Mouse (Mus musculus): Measurements from ENCODE around the gene Polr1e. TPM values are rescaled to one million over a fixed set of nuclear protein-coding genes. Genes with fewer than 3 reads are reported as not detected.

The Polr1e gene
- 38.6 and 46.9 TPM in 2 replicates for polyA plus RNA-seq (2016; fragmentation: Nextera tagmentation; extraction: Ambion mirVana)

- Histone ChIP-seq H3K9ac (peak within 1 kb of the TSS; percentile 73), H3K4me3 (peak within 1 kb of the TSS; percentile 78), H3K27me3 (no peaks in the 10 kb centered on the region), H3K36me3 (peaks cover 7% of the 10 kb centered on the region; the same call in 1 of the 2 replicates), H3K9me3 (replicated peaks) (no peaks in the 10 kb centered on the region), H3K27ac (0 out of 2 replicates have a peak within 1 kb of the TSS, but pooled peaks have one; percentile 31), H3K4me1 (peaks cover 23% of the 10 kb centered on the region), H3K4me2 (replicated peaks) (peak within 1 kb of the TSS; percentile 95)
- peak; percentile 86 for ATAC-seq (ENCODE audit: low FRiP score)
- 0% methylated on average over 29 of the region's 29 CpGs for whole genome bisulfite sequencing
These were observed at the start of gene Polr1e for GRCm38 (mm10) chr4:45018452-45018980. TSS of gene Polr1e (plus strand) at chr4:45018583.

DNA sequence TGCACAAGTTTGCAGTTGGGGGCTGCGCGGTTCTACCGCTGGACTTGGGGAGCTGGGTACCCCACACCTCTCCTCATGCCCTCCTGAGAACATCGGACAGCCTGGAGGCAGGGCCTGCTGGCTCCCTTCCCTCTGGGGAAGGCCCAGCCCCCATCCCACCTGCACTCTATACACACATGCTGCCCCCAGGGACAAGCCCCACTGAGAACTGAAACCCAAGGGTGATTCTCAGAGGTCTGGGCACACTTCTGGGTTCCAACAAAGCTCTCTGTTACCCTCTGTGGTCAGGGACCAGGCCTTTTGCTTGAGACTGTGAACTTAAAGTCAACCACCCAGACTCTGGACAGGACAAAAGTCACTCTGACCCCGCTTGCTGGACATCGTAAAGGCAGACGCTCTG lies 48.3 kb upstream of the Polr1e start:
- Histone ChIP-seq H3K36me3 (no peaks in the 10 kb centered on the region), H3K9me3 (replicated peaks) (no peaks in the 10 kb centered on the region), H3K9ac (no peak overlapping the region), H3K27ac (no peak overlapping the region), H3K4me2 (replicated peaks) (no peak overlapping the region), H3K4me1 (peaks cover 13% of the 10 kb centered on the region), H3K27me3 (peaks cover 2% of the 10 kb centered on the region; the same call in 1 of the 2 replicates), H3K4me3 (no peak overlapping the region)
- ATAC-seq (ENCODE audit: low FRiP score) = no peak
- WGBS = 92% methylated on average over 7 of the region's 7 CpGs

DNA sequence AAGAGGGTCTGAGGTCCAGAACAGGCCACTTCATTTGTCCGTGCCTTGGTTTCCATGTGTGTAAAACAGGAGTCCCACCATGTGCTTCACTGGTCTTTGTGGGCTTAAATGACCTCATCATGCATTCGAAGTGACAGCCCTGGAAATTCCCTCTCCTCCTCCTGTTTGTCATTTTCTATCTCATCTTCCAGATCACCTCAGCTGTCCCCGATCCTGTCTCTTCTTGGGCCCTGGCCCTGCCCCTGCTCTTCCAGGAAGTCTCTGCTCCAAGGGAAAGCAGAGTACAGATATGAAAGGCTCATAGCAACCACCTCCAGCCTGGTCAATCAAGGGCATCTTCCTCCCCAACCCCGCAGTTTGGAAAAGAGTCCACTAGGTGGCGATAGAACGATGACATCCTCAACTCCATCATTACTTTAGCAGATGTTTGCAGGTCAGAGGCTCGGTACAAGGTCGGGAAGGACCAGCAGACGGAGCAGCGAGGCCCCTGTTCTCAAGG lies 47.7 kb upstream of the Polr1e start:
- Histone ChIP-seq H3K27ac (no peak overlapping the region), H3K36me3 (no peaks in the 10 kb centered on the region), H3K9ac (no peak overlapping the region), H3K4me3 (no peak overlapping the region), H3K4me1 (peaks cover 13% of the 10 kb centered on the region), H3K27me3 (peaks cover 2% of the 10 kb centered on the region; the same call in 1 of the 2 replicates), H3K4me2 (replicated peaks) (no peak overlapping the region), H3K9me3 (replicated peaks) (no peaks in the 10 kb centered on the region)
- no peak for ATAC-seq (ENCODE audit: low FRiP score)
- 23% methylated on average over 10 of the region's 10 CpGs for WGBS

GRCm38 (mm10) chr4:44973450-44973849 lies 44.9 kb upstream of the Polr1e start:
- H3K4me3 ChIP-seq = 0 out of 2 replicates have a peak overlapping the region, but pooled peaks have one; percentile 8
- peaks cover 2% of the 10 kb centered on the region; the same call in 1 of the 2 replicates for H3K27me3 ChIP-seq
- no peak; the same call in 1 of the 2 replicates for ATAC-seq (ENCODE audit: low FRiP score)
- H3K36me3 ChIP-seq = no peaks in the 10 kb centered on the region
- H3K27ac ChIP-seq = no peak overlapping the region
- WGBS = 14% methylated on average over 9 of the region's 9 CpGs
- H3K4me1 ChIP-seq = peaks cover 12% of the 10 kb centered on the region
- H3K9me3 ChIP-seq (replicated peaks) = no peaks in the 10 kb centered on the region
- H3K4me2 ChIP-seq (replicated peaks) = peak overlapping the region; percentile 28
- no peak overlapping the region for H3K9ac ChIP-seq

DNA sequence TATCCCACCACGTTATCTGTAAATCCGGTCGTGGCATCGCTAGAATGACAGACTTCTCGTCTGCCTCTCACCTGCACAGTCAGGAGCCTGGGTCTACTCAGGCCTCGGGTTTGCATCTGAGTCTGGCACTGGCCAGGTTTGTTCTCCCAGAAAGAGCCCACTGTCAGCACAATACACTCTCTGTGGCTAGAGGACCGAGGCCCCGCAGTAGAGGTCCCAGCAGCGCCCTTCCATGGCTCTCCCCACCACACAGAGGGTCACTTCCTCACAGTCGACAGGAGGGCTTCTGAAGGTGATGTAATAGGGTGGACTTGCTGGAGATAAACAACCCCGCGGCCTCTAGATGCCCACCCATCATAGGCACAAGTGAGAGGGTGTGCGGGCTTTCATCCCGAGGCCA lies 44.5 kb upstream of the Polr1e start:
- peak overlapping the region; percentile 28 for H3K4me2 ChIP-seq (replicated peaks)
- ATAC-seq (ENCODE audit: low FRiP score) = no peak
- peaks cover 7% of the 10 kb centered on the region; the same call in 1 of the 2 replicates for H3K4me1 ChIP-seq
- H3K9ac ChIP-seq = no peak overlapping the region
- H3K4me3 ChIP-seq = 0 out of 2 replicates have a peak overlapping the region, but pooled peaks have one; percentile 8
- H3K27ac ChIP-seq = no peak overlapping the region
- 62% methylated on average over 14 of the region's 14 CpGs for WGBS
- H3K27me3 ChIP-seq = peaks cover 2% of the 10 kb centered on the region; the same call in 1 of the 2 replicates
- H3K9me3 ChIP-seq (replicated peaks) = no peaks in the 10 kb centered on the region
- H3K36me3 ChIP-seq = no peaks in the 10 kb centered on the region

- Histone ChIP-seq H3K9ac (no peak overlapping the region), H3K4me2 (replicated peaks) (no peak overlapping the region), H3K4me1 (peaks cover 6% of the 10 kb centered on the region; the same call in 1 of the 2 replicates), H3K4me3 (no peak overlapping the region), H3K9me3 (replicated peaks) (no peaks in the 10 kb centered on the region), H3K27ac (no peak overlapping the region), H3K27me3 (peaks cover 2% of the 10 kb centered on the region; the same call in 1 of the 2 replicates), H3K36me3 (no peaks in the 10 kb centered on the region)
- 74% methylated on average over 8 of the region's 8 CpGs for WGBS
- no peak for ATAC-seq (ENCODE audit: low FRiP score)
These were observed 44.1 kb upstream of the Polr1e start for GRCm38 (mm10) chr4:44974331-44974730.

- H3K4me1 ChIP-seq = peaks cover 6% of the 10 kb centered on the region; the same call in 1 of the 2 replicates
- no peak overlapping the region for H3K9ac ChIP-seq
- no peak overlapping the region for H3K4me3 ChIP-seq
- no peaks in the 10 kb centered on the region for H3K36me3 ChIP-seq
- no peaks in the 10 kb centered on the region for H3K9me3 ChIP-seq (replicated peaks)
- WGBS = 85% methylated on average over 6 of the region's 6 CpGs
- no peak overlapping the region for H3K27ac ChIP-seq
- H3K4me2 ChIP-seq (replicated peaks) = no peak overlapping the region
- H3K27me3 ChIP-seq = peaks cover under 1% of the 10 kb centered on the region; the same call in 1 of the 2 replicates
- no peak for ATAC-seq (ENCODE audit: low FRiP score)
These were observed 42.3 kb upstream of the Polr1e start for GRCm38 (mm10) chr4:44976026-44976615.

GRCm38 (mm10) chr4:44976921-44977710 lies 41.3 kb upstream of the Polr1e start:
- H3K4me3 ChIP-seq = no peak overlapping the region
- 86% methylated on average over 10 of the region's 10 CpGs for WGBS

GRCm38 (mm10) chr4:44978175-44978574 lies 40.2 kb upstream of the Polr1e start:
- ATAC-seq (ENCODE audit: low FRiP score) = no peak
- Histone ChIP-seq H3K4me1 (peaks cover 23% of the 10 kb centered on the region), H3K9me3 (replicated peaks) (no peaks in the 10 kb centered on the region), H3K4me2 (replicated peaks) (no peak overlapping the region), H3K9ac (no peak overlapping the region), H3K27me3 (no peaks in the 10 kb centered on the region; the same call in 1 of the 2 replicates), H3K27ac (no peak overlapping the region), H3K36me3 (no peaks in the 10 kb centered on the region), H3K4me3 (no peak overlapping the region)
- WGBS = 78% methylated on average over 5 of the region's 5 CpGs

More at GRCm38 (mm10) chr4:44976921-44977710, 41.3 kb upstream of the Polr1e start:
- Histone ChIP-seq H3K27ac (no peak overlapping the region), H3K9ac (no peak overlapping the region), H3K36me3 (no peaks in the 10 kb centered on the region), H3K4me1 (peaks cover 13% of the 10 kb centered on the region), H3K9me3 (replicated peaks) (no peaks in the 10 kb centered on the region), H3K4me2 (replicated peaks) (no peak overlapping the region), H3K27me3 (no peaks in the 10 kb centered on the region; the same call in 1 of the 2 replicates)
- no peak for ATAC-seq (ENCODE audit: low FRiP score)

DNA sequence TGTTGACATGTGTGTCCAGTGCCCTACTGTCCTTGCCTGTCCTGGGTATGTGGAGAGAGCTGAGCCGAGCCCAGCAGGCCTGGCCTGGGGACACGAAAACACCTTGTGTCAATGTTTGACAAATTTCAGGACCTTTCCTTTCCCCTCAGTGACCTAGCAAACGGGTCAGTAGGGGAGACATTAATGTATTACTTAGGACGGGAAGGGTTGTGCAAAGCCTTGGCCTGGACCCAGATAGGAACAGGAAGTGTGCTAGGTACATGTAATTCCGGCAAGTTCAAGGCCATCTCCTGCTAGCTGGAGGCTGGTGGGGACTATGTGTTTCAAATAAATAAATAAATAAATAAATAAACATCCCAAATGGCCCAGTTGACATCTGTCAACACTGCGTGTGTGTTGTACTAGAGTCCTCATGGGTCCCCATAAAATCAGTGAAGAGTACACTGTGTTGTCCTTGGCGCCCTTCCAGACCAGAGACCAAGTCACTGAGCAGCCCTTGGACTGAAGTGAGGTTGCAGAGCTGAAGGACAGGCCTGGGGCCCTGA lies 38.5 kb upstream of the Polr1e start:
- Histone ChIP-seq H3K27me3 (no peaks in the 10 kb centered on the region), H3K4me3 (no peak overlapping the region), H3K4me2 (replicated peaks) (no peak overlapping the region), H3K4me1 (peaks cover 22% of the 10 kb centered on the region), H3K27ac (no peak overlapping the region), H3K9me3 (replicated peaks) (no peaks in the 10 kb centered on the region), H3K9ac (no peak overlapping the region), H3K36me3 (no peaks in the 10 kb centered on the region)
- no peak for ATAC-seq (ENCODE audit: low FRiP score)
- 80% methylated on average over 7 of the region's 7 CpGs for WGBS

DNA sequence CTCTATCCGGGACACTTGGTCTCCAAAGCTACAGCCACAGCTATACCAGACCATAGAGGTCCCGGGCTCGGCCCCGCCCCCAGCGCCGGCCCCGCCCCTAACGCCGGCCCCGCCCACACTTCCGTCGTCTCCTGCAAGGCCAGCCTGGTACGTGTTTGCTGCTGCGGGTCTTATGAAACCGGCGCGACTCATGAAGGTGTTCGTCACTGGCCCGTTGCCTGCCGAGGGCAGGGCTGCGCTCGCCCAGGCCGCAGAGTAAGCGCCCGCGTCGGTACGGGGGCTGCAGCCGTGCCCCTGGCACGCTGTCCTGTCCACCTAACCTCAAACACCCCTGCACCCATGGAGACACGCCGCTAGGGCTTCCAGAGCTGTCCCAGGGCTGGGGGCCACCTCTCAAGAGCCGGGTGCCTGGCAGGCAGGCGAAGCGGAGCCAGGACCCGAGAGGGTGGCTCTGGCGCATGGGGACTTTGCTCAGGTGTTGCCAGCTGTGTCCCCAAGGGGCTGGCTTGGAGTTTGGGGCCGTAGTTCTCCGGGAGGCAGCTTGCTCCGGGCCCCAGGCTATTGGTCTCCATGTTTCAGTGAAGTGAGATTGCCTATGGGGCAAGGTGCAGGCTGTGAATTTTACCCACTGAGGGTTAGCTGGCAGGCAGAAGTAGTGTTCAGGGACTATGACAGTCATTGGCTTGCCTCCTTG lies 37.0 kb upstream of the Polr1e start, which contains the start of gene Grhpr:
TSS of gene Grhpr (plus strand) at position 116 of the 694 bp plus-strand sequence.
- H3K9me3 ChIP-seq (replicated peaks) = no peaks in the 10 kb centered on the region
- H3K4me1 ChIP-seq = peaks cover 22% of the 10 kb centered on the region
- 1% methylated on average over 39 of the region's 40 CpGs for WGBS
- H3K27ac ChIP-seq = peak within 1 kb of the TSS; percentile 70
- H3K36me3 ChIP-seq = no peaks in the 10 kb centered on the region
- no peaks in the 10 kb centered on the region for H3K27me3 ChIP-seq
- peak within 1 kb of the TSS; percentile 81 for H3K9ac ChIP-seq
- peak within 1 kb of the TSS; percentile 95 for H3K4me2 ChIP-seq (replicated peaks)
- peak; percentile 89 for ATAC-seq (ENCODE audit: low FRiP score)
- H3K4me3 ChIP-seq = peak within 1 kb of the TSS; percentile 72
